Mouse (Mus musculus): ENCODE measurements around the gene Slc22a13.

Gene Slc22a13

GRCm38 (mm10) chr9:119199151-119199861, 9.6 kb downstream of the Slc22a13 start:
- no peak for DNase-seq (ENCODE audit: low spot score)

GRCm38 (mm10) chr9:119192202-119192990, 16.5 kb downstream of the Slc22a13 start:
- DNase-seq (ENCODE audit: low spot score) = peak; percentile 53

DNA sequence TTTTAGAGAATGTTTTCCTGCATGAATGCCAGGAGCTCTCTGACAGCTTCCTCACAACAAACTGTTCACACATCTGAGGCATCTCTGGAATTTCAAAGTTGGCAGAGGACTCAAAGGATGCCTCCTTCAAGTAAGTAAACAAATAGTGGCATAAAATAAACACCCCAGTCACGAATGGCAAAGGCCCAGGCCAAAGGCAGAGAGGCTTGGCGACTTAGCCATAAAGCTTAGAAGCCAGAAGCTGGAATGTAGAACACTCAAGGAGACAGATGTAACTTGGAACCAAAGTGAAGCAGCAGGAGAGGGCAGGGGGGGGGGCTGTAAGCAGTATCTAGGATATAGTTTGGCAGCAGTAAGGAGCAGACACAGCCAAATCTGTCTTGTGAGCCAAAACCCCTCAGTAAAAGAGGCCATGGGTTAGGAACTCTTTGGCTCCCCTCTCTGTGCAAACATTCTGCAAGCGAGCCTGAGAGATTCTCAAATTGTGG, 27.6 kb downstream of the Slc22a13 start:
- DNase-seq (ENCODE audit: low spot score) = no peak

GRCm38 (mm10) chr9:119179292-119179691, 29.6 kb downstream of the Slc22a13 start:
- DNase-seq (ENCODE audit: low spot score) = no peak

- no peak for DNase-seq (ENCODE audit: low spot score)
Measured at GRCm38 (mm10) chr9:119167608-119168007, 41.3 kb downstream of the Slc22a13 start.

GRCm38 (mm10) chr9:119165548-119165947, 43.4 kb downstream of the Slc22a13 start:
- DNase-seq (ENCODE audit: low spot score) = no peak

DNA sequence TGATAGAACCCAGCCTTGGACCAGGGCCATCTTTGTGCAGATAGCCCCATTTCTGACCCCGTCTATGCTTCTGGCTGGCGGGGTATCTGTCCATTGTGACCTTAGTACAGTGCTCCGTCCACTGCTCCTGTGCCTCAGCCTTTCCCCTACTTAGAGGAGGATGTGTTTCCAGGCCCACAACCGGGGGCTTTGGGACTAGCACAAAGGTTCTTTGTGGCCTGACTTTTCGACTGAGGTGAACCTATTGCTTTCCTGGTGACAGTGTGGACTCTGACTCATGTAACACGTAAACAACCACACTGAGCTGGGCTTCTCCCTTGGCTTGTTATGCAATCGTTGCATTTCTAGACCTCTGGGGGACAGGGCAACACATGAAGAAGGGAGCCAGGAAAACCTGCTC, 44.2 kb downstream of the Slc22a13 start:
- DNase-seq (ENCODE audit: low spot score) = no peak

GRCm38 (mm10) chr9:119160689-119161088, 48.2 kb downstream of the Slc22a13 start:
- DNase-seq (ENCODE audit: low spot score) = no peak

GRCm38 (mm10) chr9:119158861-119159260, 50.0 kb downstream of the Slc22a13 start, which contains the start of gene Gm47289:
TSS of gene Gm47289 (plus strand) at chr9:119159161.
- DNase-seq (ENCODE audit: low spot score) = no peak

DNA sequence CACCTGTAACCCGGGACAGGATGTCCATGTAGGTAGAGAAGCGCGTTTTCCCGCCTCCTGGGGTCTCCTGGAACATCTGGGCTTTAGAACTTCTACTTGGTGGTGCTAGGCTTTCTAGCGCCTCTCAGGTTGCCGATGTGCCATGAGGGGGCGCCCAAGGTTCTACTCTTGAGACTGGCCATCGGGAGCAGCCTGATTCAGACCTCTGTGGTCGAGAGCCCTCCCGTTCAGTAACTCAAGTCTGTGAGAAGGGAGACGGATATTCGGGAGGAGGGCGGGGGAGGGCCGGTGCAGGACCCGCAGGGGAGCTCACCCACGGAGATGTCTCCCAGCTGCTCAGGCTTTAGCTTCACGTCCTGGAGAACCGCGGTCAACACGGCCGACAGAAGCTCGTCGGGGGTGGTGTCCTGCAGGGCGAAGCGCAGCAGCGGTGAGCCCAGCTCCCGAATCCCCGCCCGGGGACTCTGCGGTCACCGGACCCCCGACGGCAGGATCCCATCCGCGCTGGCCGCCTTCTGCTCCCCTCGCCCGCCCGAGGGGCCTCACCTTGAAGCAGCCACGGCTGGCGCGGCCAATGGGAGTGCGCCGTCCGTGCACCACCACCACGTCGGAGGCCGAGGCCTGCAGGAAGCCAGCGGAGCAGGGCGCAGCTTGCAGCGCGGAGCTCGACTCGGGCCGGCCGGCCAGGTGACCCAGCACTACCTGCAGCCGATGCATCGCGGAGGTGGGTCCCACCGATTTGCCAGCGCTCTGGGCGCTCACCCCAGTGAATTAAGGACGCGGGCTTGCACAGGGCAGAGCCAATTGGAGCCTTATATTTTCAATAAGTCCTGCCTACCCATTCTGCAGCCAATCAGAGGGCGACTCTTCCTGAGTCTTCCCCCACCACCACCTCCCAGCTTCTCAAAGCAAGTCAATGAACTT, 52.4 kb downstream of the Slc22a13 start, which contains the start of gene Acaa1b:
Gene Acaa1b (minus strand): TSS at position 816 of the 924 bp plus-strand sequence.
- peak; percentile 93 for DNase-seq (ENCODE audit: low spot score)

- no peak for DNase-seq (ENCODE audit: low spot score)
Measured at GRCm38 (mm10) chr9:119155826-119156225, 53.1 kb downstream of the Slc22a13 start.

GRCm38 (mm10) chr9:119155416-119155815, 53.5 kb downstream of the Slc22a13 start:
- no peak for DNase-seq (ENCODE audit: low spot score)

DNA sequence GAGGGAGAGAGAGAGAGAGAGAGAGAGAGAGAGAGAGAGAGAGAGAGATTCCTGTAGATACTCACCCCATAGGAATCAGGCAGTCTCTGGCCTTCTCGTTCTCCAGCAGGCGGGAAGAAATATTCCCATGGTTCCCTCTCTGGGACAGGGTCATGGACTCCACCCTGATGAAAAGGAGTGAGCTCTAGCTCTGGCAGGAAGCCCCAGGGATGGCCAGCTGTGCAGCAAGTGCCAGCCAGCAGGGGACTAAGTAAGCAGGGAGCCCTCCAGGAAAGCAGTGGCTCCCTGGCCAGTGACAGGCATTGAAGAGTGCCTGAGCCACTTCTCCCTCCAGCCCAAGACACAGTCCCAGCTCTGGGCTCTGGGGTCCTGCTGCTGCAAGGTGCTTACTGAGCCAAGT, 57.1 kb downstream of the Slc22a13 start:
- DNase-seq (ENCODE audit: low spot score) = no peak

GRCm38 (mm10) chr9:119149601-119150000, 59.3 kb downstream of the Slc22a13 start:
- DNase-seq (ENCODE audit: low spot score) = peak; percentile 83

- DNase-seq (ENCODE audit: low spot score) = no peak
Measured at GRCm38 (mm10) chr9:119146098-119146770, 62.7 kb downstream of the Slc22a13 start.

DNA sequence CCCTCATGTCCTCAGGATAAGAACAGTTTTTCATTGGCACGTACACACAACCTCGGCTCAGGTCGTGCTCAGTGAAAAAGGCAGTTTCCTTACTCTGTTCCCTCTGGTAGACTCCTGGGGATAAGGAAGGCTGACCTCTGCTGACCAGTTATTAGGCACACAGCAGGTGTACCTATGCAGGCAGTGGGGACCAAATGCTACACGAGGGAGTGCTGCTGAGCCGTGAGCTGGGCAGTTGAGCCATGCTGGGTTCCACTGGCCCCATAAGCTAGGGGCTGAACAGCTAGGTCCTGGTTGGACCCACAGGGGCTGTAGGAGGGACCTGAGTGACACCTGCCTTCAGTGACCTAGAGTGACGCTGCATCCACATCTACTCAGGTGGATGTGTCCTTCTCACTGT, 63.3 kb downstream of the Slc22a13 start:
- DNase-seq (ENCODE audit: low spot score) = no peak

DNA sequence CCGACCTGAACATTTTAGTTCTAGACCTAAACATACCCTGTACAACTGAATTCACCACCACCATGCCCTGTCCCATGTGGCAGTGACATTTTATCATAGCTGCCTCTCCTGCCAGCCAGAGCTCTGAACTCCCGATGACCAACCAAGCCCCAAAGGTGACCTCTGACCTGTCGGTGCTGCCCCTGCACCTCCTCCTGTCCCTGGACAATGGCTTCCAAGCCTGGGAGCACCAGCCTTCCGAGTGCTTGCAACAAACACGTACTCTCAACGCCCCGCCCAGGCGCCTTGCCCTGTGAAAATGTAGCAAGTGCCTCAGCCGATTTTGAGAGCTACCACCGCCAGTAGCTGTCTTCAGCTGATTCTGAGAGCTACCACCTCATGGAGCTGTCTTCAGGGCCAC, 63.8 kb downstream of the Slc22a13 start:
- no peak for DNase-seq (ENCODE audit: low spot score)

DNA sequence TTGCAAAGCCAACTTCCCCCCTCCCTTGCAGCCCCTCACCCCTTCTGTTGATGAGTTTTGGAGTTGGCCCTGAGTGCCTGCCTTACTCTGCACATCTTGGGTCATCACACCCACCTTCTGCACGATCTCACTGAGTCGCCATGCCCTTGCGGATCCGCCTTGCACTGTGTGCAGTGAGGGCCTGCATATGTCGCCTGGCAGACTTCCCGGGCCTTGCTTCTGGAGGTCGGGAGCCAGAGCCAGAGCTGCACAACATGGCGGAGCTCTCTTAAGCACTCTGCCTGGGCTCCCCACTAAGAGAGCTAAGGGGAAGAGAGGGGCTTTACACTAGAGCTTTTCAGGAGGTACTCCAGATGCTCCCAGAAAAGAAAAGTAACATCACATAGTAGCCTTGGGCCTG, 64.2 kb downstream of the Slc22a13 start:
- DNase-seq (ENCODE audit: low spot score) = no peak

DNA sequence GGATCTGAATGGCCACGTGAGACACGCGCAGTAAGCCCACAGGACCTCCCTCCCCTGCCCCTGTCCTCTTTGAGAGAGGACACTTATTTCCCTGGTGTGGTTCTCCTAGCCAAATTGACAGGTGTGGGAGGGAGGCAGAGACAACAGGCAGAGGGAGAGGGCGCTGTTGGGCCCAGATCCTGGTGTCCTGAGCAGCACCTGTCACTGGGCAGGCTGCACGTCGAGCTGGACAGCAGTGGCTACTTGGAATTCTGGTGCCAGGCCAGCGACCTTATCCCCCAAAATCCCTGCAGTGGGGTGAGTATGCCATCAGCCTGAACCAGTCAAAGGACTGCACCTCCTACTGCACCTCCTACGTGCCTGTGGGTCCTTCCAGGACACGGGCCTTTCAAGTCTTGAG, 65.5 kb downstream of the Slc22a13 start:
- no peak for DNase-seq (ENCODE audit: low spot score)
